Mouse (Mus musculus): Measurements from ENCODE around the gene Jmy.
A peak's percentile ranks its signal among the peaks of the same experiment; 100 is the strongest.
"Not testable (repeated sequence)": the region's sequence is repeated elsewhere in the genome, so short reads cannot be mapped to it uniquely, and the experiment has no call there.

The Jmy gene

DNA sequence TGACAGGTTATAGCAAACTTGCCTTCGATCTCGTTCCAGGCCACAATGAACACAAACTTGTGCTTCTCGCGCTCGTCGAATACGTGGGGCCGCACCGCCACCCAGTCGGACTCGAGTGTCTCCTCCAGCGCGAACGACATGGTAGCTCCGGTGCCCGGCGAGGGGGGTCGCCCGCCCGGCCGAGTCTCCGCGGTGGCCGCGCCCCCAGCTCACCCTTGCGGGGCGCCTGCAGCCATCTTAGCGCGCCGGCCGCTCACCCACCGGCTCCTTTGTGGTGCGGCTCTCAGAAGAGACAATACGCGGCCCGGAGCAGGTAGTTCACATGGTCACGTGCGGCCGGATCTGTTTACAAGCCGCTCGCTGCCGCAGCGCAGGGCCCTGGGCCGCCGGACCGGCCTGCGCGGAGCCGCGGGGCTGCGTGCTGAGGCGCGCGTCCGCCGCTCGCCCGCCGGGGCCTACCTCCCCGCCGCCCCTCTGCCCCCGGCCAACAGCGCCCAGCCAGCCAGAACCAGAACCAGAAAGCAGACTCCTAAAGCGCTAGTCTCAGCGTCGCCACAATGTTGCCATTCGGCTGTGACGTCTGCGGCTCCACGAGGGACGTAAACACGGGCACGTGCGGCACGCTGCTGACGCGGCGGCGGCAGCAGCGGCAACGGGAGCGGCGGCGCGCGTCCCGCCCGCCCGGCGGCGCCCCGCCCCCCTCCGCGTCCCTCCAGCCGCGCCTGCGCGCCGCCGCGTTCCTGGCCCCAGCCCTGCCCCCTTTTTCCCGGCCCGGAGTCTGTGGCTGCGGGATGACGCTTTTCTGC, at the start of gene Jmy:
TSS of gene Jmy (minus strand) at position 642 of the 806 bp plus-strand sequence.
- DNase-seq (ENCODE audit: low spot score), result peak; percentile 57

DNA sequence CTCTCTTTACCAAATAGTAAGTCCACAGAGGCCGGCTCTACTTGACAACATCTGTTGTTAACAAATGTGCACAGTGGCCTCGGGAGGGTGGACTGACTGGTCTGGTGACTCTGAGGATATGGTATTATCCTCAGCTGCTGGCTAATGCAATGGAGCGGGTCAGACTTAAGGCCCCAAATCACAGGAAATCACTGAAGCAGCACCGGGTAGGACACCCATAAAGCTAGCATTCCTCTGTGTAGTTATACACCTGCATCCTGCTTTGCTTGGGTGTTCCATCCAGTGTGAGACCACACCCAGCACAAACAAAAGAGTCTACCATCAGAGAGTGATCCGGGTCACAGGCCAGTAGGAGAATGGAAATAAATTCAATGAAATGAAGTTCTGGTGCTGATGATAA, 48.0 kb upstream of the Jmy start:
- no peak for DNase-seq (ENCODE audit: low spot score)

DNA sequence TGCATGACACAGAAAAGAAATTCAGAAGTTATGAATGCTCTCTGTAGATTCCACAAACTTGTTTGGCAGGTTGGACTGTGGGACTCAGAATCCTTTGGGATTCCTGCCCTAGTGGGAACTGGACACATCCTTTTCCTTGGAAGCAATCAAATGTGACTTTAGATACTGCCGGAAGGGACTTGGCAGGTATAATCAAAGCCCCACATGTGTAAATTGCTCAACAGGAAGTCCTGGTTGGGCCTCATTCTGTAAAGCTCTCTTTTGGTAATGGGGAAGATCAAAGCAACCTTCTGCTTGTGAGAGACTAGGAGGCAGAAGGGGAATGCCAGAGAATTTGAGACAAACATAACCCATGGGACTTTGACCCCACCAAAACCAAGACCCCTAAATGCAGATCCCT, 46.4 kb upstream of the Jmy start:
- no peak for DNase-seq (ENCODE audit: low spot score)

DNA sequence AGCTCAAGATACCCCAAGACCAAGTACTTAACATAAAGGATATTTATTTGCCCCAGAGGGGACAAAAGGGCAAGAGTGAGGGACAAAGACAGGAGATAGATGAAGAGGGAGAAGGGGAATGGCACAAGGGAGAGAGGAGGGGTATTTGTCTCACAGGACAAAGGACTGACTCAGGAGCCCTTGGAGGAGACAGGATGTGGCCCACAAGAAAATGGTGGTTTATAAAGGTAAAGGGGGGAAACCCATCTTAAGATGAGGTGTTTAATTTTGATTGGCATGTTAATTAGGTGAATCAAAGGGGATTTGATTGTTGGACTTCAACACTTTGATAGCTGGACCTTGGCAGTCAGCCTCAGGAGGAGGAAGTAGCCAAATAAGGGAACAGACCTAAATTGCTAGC, 44.7 kb upstream of the Jmy start:
- DNase-seq (ENCODE audit: low spot score), result no peak

DNA sequence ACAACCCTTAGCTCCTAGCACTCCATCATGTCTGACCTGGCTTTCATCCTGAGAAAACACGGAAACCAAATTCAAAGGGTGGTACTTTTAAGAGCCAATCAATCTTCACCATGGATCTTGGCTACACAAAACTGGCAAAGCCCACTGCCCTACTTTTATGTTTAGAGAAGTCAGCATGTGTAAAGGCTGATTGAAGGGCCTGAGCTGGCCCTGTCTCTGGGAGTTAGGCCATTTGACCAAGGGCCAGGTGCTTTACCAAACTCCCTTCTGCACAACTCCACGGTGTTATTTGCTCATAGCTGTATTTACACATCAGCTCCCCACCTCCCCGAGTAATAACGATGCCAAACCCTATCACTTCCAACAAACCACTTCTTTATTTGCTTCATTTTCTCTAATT, 39.7 kb upstream of the Jmy start:
- no peak for DNase-seq (ENCODE audit: low spot score)

DNA sequence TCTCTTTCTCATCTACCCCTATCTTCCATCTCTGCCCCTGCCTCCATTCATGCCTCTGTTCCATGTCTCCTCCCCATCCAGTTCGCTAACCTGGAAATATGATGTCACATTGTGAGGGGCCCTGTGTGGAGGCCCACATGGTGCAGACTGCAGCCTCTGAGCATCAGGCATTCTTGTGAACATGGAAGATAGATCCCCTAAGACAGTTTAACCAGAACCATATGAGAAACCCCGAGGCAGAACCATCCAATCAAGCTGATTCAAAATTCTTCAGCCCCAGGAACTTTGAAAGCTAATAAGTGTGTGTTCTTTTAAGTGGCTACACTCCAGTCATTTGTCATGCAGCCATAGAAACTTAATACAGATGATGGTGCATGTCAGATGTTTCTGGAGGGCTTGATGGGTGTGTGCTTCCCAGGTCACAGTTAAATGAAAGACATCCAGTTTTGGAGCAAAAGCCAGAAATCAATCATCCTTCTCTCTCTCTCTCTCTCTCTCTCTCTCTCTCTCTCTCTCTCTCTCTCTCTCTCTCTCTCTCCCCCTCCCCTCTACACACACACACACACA, 19.2 kb upstream of the Jmy start:
- no peak for DNase-seq (ENCODE audit: low spot score)

DNA sequence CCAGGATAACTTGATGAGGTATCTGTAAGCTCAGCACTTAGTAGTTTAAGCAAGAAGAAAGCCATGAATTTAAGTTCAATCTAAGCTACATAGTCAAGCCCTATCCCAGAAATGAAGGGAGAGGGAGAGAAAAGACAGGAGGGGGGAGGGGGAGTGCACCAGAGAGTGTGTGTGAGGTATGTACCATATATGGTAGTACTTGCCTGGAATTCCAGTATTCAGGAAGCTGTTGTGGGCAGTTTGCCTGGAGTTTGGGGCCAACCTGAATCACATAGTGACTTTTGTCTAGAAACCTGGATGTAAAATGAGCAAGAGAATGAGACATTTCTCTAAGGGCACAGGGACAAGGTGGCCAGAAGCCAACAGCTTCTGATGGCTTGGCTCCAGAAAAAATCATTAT, 17.6 kb upstream of the Jmy start:
- no peak for DNase-seq (ENCODE audit: low spot score)

DNA sequence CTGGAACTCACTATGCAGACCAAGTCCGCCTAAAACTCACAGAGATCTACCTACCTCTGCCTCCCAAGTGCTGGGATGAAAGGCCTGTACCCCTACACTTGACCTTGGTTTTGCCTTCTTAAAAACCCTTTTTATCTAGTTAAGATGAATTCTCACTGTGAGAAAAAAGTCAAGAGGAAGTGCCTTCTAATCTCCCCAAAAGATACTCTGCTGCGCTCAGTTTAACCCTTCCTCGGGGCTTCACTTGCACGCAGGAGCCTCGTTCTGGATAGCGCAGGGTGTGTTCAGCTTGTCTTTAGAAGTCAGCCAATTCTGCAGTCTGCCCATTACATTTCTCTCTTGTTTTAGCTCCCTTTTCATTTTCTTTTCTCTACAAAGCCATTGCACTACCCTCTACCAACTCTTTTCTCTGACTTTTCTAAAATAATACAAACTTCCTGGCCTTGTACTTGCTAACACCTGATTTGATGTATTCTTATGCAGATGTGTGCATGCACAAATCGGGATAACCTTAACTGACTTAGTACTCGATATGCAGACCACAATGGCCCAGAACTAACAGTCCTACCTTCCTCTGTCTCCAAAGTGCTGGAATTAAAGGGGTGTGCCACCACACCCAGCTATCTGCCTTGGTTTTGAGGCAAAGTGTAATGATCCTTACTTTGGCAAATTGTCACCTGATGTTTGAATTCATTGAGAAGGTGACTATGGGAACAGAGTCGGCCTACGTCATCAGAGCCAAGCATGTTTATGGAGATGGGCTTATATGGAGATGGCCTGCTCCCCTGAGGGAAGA, 14.6 kb upstream of the Jmy start:
- DNase-seq (ENCODE audit: low spot score), result no peak

DNA sequence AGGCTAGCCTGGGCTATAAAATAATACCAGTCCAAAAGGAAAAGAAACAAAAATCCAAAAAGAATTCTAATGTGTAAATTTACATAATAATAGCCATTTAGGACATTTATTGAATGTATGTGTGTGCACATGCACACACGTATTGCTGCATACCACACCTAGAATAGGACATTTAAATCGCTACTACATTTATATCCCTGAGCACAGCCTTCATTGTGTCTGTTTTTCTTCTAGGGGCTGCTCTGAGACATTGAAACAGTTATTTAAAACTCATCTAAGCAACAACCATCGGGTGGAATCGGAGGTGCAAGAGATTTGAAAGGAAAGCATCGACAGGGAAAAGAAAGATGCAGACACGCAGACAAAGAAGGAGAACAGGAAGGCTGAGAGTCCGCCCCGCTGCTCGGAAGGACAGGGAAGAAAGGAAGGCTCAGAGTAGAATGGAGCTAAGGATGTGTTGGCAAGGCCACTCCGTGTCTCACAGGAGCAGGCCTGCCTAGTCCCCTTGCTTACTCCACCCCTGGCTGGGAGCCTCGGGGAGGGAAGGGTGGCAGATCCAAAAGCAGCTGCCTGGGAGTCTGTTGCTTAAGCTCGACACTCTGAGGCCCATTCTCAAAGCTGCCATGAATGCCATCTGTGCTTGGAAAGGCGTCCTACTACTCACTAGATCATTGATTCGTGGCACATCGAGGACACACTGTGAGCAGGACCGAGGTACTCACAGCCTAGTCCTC, 11.0 kb upstream of the Jmy start:
- no peak for DNase-seq (ENCODE audit: low spot score)

DNA sequence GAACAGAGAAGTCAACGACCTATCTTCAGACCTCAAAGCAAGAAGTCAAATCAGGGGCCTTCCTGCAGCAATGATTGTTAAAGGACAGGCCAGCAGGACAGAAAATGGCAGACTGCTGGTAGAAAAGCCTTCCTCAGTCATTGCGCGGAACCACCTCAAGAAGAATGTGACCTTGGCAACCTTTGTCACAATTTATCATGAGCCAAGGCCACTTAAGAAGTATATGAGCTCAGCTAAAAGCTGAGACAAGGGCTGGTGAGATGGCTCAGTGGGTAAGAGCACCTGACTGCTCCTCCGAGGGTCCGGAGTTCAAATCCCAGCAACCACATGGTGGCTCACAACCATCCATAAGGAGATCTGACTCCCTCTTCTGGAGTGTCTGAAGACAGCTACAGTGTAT, 7.3 kb upstream of the Jmy start:
- DNase-seq (ENCODE audit: low spot score), result not testable (repeated sequence)

DNA sequence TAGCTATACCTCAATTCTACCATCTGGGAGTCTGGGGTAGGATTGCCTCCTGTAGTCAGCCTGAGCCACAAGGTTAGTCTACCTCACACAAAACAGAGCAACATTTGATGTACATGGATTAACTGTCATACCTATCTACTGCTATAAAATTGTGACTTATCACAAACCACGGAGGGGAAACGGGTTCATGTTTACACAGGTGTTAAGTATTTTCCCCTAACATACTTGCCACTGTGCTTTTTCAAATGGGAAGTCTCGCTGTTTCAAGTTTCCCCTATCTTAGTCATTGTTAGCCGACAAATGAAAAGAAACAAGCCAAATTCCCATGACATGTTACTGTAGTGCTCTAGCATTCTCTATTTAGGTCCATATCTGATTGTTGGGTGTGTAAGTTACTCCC, 2.1 kb upstream of the Jmy start:
- no peak for DNase-seq (ENCODE audit: low spot score)

DNA sequence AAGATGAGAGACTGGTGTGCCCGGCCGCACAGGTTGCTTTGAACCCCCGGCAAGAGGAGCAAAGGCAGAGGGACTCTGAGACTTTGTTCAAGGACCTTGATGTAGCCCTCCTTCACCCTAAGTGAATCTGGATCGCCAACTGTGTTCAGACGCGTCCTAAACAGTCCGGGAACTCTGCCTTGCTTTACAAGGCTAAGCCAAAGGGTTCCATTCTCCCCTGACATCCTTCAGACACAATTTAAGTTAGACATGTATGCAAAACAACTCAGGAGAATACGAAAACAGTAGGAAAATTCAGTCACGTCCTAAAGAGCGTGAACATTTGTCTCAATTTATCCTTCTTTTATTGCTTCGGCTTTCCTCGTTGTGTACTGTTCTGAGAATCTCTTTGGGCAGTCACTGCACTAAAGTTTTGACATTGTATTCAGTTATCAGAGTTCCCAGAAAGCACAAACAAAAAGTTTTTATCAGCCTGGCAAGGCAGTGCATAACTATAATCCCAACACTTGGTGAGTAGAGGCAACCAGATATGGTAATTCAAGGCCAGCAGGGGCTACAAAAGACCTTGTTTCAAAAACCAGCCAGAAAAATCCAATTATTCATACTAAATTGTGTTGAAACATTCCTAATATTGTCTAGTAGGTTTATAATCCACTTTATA, 495 bp upstream of the Jmy start:
- no peak for DNase-seq (ENCODE audit: low spot score)

DNA sequence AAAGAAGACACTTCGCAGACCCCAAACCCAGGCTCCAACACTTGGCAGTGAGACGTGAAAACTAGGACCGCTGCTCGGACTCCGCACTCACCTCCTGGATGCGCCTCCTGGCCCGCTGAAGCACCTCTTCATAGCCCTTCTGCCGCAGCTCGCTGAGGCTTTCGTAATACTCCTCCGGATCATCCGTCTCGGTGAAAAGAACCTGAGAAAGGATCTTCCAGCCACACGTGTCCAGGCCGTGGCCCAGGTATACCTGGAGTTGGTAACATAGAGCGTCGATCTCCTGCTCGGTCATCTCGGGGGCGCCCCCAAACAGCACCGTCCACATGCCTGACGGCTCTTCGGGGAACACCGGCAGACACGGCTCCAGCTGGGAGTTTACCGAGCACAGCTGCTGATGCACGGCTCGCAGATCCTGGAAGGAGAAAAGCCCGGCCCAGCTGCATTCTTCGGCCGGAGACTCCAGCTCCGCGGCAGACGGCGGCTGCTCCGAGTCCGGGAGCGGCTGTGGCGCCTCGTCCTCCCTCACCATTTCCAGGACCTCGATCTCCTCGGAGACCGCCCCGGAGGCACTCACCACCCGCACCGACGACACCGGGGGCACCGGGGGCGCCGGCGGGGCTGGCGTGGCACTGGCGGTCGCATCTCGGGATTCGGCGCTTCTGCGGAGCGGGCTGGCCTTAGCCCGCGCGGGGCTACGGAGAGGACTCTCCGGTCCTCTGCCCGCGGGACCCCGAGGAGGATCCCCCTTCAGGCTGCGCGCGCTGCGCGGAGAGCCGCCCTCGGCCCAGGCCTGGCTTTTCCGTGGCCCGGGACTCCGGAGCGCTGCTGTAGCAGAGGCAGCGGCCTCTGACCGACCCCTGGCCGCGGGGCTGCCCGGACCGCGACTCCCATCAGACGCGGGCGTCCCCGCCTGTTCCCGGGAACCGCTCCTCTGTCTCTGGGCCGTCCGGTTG, 1.1 kb downstream of the Jmy start:
- DNase-seq (ENCODE audit: low spot score), result no peak

DNA sequence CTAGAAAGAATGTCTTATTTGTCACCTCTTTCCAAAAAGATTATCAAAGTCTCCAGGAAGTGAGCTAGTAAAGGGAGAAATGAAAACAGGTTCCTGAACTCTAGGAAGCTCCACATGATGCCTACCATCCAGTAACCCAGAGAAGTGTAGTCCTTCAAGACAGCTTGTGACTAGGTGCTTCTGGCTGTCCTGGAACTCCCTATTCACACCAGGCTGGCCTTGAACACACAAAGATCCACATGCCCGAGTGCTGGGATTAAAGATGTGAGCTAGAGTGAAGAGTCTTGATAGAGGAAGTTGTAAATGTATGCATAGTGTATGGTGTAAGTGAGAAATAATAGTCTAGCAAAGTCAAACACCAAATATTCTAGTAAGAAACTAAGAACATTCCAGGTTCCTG, 2.6 kb downstream of the Jmy start:
- DNase-seq (ENCODE audit: low spot score), result no peak

DNA sequence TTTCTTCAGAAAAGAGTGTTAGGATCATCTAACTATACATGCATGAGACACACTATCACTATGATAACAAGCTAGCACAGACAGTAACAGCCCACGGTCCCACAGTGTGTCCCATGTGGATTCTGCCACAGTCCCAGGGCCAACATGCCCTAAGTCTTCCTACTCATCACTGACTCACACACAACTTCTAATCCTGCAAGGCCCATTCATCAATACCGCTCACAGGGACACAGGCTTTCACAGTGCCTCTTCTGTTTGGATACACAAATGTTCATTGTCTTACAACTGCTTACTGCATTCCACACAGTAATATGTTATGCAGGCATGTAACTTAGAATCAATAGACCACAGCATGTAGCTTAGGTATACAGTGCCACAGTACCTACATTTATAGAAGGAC, 11.1 kb downstream of the Jmy start:
- DNase-seq (ENCODE audit: low spot score), result no peak

DNA sequence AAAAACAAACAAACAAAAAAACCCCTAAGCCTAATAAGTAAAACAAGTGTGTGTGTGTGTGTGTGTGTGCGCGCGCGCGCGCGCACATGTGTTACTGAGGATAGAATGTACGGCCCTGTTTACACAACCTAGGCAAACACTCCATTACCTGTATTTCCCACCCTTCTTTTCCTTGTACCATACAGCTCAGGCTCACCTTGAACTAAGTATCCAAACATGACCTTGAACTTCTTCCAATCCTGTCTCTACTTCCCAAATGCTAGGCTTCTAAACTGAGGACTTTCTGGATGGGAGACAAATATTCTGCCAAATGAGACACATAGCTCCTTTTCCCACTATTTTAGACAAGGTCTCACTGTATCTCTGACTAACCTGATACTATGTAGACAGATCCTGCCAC, 11.9 kb downstream of the Jmy start:
- DNase-seq (ENCODE audit: low spot score), result no peak

DNA sequence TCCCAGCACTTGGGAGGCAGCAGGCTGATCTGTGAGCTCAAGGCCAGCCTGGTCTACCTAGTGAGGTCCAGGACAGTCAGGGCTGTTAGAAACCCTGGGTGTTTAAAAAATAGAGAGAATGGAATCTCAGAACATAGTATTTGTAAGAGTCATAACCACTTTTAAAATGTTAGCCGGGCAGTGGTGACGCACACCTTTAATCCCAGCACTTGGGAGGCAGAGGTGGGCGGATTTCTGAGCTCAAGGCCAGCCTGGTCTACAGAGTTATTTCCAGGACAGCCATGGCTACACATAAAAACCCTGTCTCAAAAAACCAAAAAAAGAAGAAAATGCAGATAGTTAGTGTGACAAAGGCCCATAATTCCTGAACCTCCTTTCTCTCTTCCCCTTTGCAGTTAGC, 15.3 kb downstream of the Jmy start:
- no peak for DNase-seq (ENCODE audit: low spot score)

DNA sequence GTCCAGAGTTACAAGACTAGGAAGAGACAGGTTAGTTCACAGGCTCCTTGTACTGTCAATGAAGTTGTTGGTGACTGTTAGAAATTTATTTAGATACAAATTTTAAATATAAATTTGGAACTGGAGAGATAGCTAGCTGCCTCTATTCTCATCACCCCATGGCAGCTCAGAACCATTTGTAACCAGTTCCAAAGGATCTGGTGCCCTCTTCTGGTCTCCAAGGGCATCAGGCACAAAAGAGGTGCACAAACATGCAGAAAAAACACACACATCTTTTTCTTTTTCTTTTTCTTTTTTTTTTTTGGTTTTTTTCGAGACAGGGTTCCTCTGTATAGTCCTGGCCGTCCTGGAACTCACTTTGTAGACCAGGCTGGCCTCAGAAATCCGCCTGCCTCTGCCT, 18.5 kb downstream of the Jmy start:
- DNase-seq (ENCODE audit: low spot score), result no peak

DNA sequence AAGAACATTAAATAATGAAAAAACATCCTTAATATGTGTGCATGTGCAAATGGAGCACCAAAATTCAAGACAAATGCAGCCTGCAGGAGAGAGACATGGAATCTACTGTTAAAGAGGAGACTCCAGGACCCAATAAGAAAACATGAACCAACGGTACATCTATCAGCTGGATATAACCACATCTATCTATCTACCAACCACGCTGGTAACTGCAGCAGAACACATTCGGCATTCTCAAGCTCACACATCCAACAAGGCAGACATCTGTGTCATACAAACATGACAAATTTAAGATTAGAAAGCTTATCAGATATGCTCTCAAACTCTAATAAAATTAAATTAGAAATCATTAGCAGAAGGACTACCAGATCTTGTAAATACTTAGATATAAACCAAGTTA, 21.3 kb downstream of the Jmy start:
- DNase-seq (ENCODE audit: low spot score), result no peak

DNA sequence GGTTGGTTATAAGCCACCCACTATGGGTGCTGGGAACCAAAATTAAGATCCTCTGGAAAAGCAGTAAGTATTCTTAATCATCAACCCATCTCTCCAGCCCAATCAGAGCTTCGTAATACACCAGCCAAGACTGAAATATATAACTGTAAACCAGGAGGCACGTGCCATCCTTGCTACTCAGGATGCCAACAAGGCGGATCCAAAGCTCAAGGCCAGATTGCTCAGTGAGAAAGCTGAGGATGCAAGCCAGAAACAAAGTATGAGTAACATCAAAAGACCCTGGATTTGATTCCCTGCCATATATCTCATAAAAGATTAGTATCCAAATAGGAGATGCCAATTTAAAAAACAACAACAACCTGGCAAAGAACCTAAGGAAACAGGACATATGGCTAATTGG, 31.3 kb downstream of the Jmy start:
- DNase-seq (ENCODE audit: low spot score), result no peak

DNA sequence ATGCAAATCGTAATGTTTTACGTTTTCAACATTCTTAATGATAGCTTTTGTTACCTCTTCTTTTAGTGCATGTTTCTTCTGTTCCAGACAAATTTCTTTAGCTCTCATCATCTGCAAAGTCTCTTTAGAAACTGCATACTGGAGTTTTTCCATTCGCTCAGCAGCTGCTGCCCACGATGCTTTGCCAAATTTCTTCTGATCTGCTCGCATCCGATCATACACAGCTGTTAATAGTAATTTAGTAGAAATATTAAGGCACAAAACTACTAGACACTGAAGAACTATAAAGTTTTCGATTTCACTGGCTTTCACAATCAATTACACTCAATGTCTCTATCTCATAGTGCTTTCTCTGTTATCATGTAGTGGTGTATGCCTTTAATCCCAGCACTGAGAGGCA, 40.0 kb downstream of the Jmy start:
- DNase-seq (ENCODE audit: low spot score), result no peak

All from urinary bladder, postnatal 10 days (tissue).